9 mouse cellular contexts compared by ENCODE assay signal in the genomic region with DNA sequence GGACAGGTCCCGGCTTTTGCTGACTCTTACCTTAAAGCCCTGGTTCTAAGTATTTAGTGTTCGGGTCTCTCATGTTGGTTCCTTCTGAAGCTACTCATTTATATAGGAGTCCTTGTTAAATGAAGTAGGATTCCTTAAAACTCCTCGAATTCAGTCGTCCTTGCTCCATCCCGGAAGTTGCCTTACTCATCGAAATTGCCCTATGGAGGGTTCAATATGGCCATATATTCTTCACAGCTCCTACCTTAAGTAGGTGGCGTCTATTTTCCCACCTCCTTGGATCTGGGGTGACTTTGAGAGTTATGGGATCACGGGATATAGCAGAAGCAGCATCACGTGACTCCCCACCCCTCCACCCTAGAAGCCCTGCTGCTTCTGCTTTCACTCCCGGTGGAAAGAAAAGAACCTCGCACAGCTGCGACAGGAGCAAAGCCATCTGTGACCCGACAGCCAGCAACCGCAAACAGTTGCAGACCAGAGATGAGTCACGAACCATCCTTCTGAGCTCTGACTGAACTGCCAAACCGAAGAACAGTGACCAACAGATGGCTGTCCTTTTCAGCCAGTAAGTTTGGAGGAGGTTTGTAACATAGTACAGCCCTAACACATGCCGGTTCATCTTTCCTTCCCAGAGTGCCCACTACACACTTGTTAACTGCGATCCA. TPM values are rescaled to one million over a fixed set of nuclear protein-coding genes. Genes with fewer than 3 reads are reported as not detected.
DNase-seq lines count a peak whose midpoint lies in the region; ATAC-seq and TF ChIP-seq lines count a peak whose summit lies in the region.
"Had no signal": no experiment of that assay in that cellular context is flagged by ENCODE, and none has a peak within 500 bp of the region (broad histone marks: within the 10 kb centered on the region; RNA-seq: fewer than 3 reads in every experiment).

No protein-coding gene starts in this region.

- no peaks in the 10 kb centered on the region for H3K36me3 ChIP-seq in lung, embryonic 14.5 days (ENCODE audit: insufficient read depth)

- peak; percentile 56 for DNase-seq in urinary bladder, postnatal 14 days (ENCODE audit: low spot score)
- no peak for DNase-seq in urinary bladder, adult 2 months (ENCODE audit: low spot score)
- DNase-seq in heart, postnatal 4 days, result peak; percentile 53
- DNase-seq in layer of hippocampus, adult 8-10 months (ENCODE audit: low spot score in 2 of 2), result peak; percentile 38 to 46
- DNase-seq in lung, embryonic 14.5 days, result peak; percentile 86
- DNase-seq in ovary, postnatal 14 days (ENCODE audit: low spot score), result peak; percentile 18
- DNase-seq in c-Kit-positive CD71-positive TER-119-positive erythroid progenitor cells, embryonic 14.5 days (ENCODE audit: low spot score), result no peak

- H3K27ac ChIP-seq in lung, embryonic 14.5 days (ENCODE audit: low read depth), result peak overlapping the region; percentile 2; the same call in 1 of the 2 replicates

- H3K9me3 ChIP-seq in lung, embryonic 14.5 days (ENCODE audit: low read depth, low read length), result no peaks in the 10 kb centered on the region

- H3K9ac ChIP-seq in lung, embryonic 14.5 days, result no peak overlapping the region

- H3K27me3 ChIP-seq in lung, embryonic 14.5 days (ENCODE audit: insufficient read depth, low read length), result no peaks in the 10 kb centered on the region

- H3K4me2 ChIP-seq in lung, embryonic 14.5 days, result peak overlapping the region; percentile 45

- TF ChIP-seq CTCF in lung, embryonic 14.5 days (IDR thresholded peaks at IDR 0.05; ENCODE audit: low read depth), result no peak

- 41% methylated on average over 18 of the region's 18 CpGs for WGBS in lung, embryonic 14.5 days

- ATAC-seq in frontal cortex, adult (ENCODE audit: low TSS enrichment), result peak; percentile 95
- peak; percentile 96 for ATAC-seq in lung, embryonic 14.5 days (ENCODE audit: insufficient read depth)

- no peaks in the 10 kb centered on the region for H3K4me1 ChIP-seq in lung, embryonic 14.5 days (ENCODE audit: insufficient read depth)

- no peak overlapping the region; the same call in 1 of the 2 replicates for H3K4me3 ChIP-seq in lung, embryonic 14.5 days (ENCODE audit: low read depth, low read length)

RNA-seq across cellular contexts. Expression of a gene that starts 40.7 kb away (rescaled TPM):
- not detected in 2 replicates for polyA plus RNA-seq in urinary bladder, adult 2 months (2012; rRNA removed)
- not detected for total RNA-seq in heart, postnatal 4 days (2021)
- total RNA-seq in layer of hippocampus, adult 8-10 months (2022), result not detected
- not detected in 2 replicates for polyA plus RNA-seq in lung, embryonic 14.5 days (2014; fragmentation: Nextera tagmentation; extraction: Ambion mirVana)
- polyA plus RNA-seq: cortical plate, adult 2 months had no signal

RNA-seq across cellular contexts. Expression of a gene that starts 46.7 kb away (rescaled TPM):
- polyA plus RNA-seq in urinary bladder, adult 2 months (2012; rRNA removed), result not detected in 2 replicates
- not detected for total RNA-seq in heart, postnatal 4 days (2021)
- total RNA-seq in layer of hippocampus, adult 8-10 months (2022), result not detected
- polyA plus RNA-seq in lung, embryonic 14.5 days (2014; fragmentation: Nextera tagmentation; extraction: Ambion mirVana), result not detected in 2 replicates
- polyA plus RNA-seq: cortical plate, adult 2 months had no signal

RNA-seq across cellular contexts. Expression of a gene that starts 52.4 kb away (rescaled TPM):
- polyA plus RNA-seq in urinary bladder, adult 2 months (2012; rRNA removed), result not detected in 2 replicates
- not detected for total RNA-seq in heart, postnatal 4 days (2021)
- not detected for total RNA-seq in layer of hippocampus, adult 8-10 months (2022)
- not detected in 2 replicates for polyA plus RNA-seq in lung, embryonic 14.5 days (2014; fragmentation: Nextera tagmentation; extraction: Ambion mirVana)
- polyA plus RNA-seq: cortical plate, adult 2 months had no signal

RNA-seq across cellular contexts. Expression of a gene that starts 58.5 kb away (rescaled TPM):
- polyA plus RNA-seq in urinary bladder, adult 2 months (2012; rRNA removed), result not detected in 2 replicates
- total RNA-seq in heart, postnatal 4 days (2021), result under 1 TPM in 1 of 2 experiments, not detected in 1; 0.17 TPM
- not detected for total RNA-seq in layer of hippocampus, adult 8-10 months (2022)
- 0.14 TPM in 1 of 2 replicates, not detected in the other for polyA plus RNA-seq in lung, embryonic 14.5 days (2014; fragmentation: Nextera tagmentation; extraction: Ambion mirVana)
- polyA plus RNA-seq: cortical plate, adult 2 months had no signal

Comparison
In these comparisons a context has a peak if more than half of its experiments do, and no peak if none do; other contexts are left out.
1. DNase-seq: peak in urinary bladder, postnatal 14 days (single experiment), heart, postnatal 4 days (single experiment), layer of hippocampus, adult 8-10 months (2 of 2), lung, embryonic 14.5 days (single experiment) and ovary, postnatal 14 days (single experiment); none in urinary bladder, adult 2 months (single experiment) and c-Kit-positive CD71-positive TER-119-positive erythroid progenitor cells, embryonic 14.5 days (single experiment).